Mouse (Mus musculus) heart, adult 8-10 months (tissue): ENCODE measurements around the gene Cerk. TPM values are rescaled to one million over a fixed set of nuclear protein-coding genes. Genes with fewer than 3 reads are reported as not detected.
"Not testable (repeated sequence)": the region's sequence is repeated elsewhere in the genome, so short reads cannot be mapped to it uniquely, and the experiment has no call there.

Experiments used
- DNase-seq: peaks from one replicate; pipeline ENCODE4 v3.0.0; 2022; ENCODE audit warnings: low spot score
- total RNA-seq, 4 experiments: library from RNA; stranded (reverse); gene quantifications; 2 replicates each; pipeline ENCODE4 v1.2.4; 2022

The Cerk gene
- total RNA-seq, 4 experiments from 2014 or later: 25.5 to 32.9 (median 29.4) TPM

DNA sequence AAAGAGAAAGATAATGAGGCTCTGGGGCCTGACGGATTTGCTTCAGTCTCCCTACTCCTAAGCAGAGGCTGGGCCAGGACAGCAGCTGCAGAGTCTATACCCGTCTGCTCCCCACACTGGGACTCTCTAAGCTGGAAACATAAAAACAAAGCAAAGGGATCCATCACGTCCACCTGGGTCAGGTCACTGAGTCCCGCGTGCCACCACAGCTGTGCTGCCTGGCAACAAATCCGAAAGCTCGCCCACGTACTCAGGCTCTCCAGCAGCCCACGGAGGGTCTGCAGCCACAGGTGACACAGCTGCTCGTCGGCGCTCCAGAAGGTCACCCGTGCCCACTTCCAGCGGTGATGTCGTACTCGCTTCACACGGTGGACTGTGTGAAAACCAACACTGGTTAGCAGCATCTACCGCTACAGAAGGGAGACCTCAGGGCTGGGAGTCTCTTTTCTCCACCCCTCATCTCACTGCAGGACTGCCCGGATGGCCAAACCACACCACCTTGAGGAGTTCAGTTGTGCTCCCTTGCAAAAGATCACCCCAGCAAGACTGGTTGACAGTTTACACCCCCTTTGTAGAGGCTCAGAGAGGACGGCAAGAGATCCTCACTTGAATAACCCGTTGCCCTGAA, 21.1 kb downstream of the Cerk start:
- no peak for DNase-seq

DNA sequence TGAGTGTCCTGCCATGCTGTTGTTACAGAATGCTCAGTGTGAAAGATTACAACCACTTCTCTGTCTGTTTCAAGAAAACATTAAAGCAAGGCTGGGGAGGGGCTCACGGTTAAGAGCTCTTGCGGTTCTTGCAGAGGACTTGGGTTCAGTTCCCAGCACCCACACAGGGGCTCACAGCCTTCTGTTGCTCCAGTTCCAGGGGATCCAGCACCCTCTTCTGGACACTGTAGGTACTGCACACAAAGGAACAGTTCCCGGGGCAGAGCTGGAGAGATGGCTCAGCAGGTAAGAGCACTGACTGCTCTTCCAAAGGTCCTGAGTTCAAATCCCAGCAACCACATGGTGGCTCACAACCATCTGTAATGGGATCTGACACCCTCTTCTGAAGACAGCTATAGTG, 24.1 kb downstream of the Cerk start:
- not testable (repeated sequence) for DNase-seq

DNA sequence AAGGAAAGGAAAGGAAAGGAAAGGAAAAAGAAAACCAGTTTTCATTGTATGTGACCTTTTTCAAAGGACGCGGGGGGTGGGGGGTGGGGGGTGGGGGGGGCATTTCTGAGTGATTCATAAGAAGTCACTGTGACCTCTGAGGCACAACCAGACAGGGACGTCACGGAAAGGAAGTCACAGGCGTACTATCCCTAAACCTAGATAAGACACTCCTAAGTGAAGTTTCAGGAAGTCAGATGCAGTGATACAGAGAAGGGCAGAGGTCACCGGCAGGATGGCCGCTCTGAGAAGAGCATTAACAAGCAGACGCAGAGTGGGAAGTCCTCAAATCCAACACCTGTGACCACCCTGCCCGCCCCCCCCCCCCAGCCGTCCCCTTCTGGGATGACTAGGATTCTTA, 25.0 kb downstream of the Cerk start:
- no peak for DNase-seq

DNA sequence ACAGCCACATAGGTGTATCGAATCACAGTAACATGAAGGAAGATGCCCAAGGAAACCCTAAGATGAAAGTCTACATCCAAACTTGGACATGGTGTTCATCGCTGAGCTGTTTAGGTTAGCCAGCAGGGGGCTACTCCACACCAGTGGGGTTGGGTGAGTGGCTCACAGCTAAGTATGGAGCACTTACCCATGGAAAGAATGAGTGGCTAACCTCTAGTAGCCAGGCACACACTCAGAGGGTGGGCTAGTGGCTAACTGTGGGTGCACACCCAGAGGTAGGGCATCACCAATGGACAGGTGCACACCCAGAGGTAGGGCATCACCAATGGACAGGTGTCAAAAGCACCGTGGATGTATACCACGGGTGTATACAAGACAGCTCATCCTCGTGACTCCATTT, 26.2 kb downstream of the Cerk start:
- DNase-seq: no peak

DNA sequence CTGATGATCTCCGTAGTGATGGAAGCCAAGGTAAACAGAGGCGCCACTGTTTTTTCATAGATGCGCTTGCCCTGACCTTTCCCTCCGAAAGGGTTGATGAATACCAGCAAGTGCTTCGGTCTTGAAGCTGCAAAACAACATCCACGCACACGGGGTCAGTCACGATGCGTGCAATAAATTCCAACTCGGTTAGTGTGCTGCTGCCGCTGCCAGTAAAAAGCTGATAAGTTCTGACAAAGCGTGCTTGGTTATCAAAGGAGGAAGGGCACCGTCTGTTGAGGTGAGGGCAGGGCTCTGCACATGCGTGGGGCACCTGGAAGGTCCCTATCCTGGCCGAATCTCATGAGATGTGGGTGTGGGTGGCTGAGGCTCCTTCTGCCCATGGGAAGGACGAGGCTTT, 26.8 kb downstream of the Cerk start:
- no peak for DNase-seq

DNA sequence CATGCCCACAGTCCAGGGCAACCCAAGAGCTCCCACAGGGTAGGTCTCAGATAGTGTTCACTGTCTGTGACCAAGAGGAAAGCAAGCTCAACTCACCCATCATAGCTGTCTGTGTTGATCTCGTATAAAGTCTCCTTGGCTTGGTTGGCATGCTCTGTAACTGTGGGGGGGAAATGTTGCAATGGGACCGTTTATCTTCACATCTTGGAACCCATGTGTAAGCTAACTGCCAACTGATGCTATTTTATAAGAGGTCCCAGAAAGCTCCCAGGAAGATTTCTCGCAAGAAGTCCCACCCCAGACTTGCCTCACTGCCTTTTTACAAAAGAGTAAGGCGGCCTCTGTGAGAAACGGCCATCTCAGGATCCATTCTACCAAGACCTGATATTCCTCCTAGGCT, 29.4 kb downstream of the Cerk start:
- no peak for DNase-seq

DNA sequence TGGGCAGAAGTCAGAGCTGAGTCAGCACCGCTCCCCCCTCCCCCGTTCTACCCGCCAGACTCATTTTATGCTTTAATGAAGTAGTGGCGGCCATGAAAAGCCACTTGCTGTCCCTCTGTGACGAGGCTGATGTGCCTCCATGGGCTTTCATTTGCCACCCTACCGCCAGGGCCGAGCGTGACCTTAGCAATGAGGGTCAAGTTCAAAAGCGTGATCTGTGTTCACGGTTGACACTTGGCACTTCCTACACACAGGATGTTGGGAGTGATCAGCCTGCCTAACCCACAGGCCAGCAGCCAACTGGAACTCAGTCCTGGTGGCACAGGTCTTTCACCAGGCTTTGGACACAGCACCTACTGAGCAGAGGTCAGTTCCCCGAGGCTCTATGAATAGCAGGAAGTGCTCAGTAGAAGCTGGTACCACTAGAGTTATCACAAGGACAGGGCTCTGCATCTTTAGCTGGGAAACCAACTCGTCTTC, 32.4 kb downstream of the Cerk start:
- DNase-seq: no peak

DNA sequence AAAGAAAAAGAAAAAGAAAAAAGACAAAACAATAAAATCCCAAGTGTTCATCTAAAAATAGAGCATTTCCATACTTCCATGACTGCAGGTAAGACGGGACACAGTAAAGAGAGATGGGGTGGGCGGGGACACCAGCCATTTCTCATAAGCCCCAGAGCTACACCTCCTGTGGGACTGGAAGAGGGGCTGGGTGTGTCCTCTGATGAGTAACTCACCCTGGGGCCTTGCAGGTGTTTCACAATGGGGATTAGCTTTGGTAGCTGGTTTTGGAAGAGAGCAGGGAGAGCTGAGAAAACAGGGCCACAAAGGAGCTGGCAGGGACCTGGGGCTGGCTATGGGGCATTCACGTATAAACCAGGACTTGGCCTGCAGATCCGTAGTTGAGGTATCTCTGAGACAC, 35.3 kb downstream of the Cerk start:
- no peak for DNase-seq

DNA sequence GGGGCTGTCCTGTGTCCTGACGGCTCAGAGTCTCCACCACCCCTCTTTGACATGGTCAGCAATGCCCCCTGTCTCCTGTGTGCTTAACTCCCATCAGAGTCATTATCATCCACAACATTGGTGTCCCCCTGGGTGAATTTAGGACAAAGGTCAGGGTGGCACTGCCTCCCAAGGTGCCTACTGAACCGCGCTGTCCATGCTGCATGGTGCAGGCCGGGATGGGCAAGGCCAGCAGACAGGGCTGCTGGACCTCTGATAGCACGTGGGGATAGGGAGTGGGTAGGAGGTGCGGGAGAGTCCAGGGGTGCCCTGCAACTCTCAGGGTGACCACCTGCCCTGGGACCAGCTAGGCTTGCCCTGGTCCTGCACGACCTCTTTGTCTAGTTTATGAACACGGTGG, 39.0 kb downstream of the Cerk start:
- no peak for DNase-seq

DNA sequence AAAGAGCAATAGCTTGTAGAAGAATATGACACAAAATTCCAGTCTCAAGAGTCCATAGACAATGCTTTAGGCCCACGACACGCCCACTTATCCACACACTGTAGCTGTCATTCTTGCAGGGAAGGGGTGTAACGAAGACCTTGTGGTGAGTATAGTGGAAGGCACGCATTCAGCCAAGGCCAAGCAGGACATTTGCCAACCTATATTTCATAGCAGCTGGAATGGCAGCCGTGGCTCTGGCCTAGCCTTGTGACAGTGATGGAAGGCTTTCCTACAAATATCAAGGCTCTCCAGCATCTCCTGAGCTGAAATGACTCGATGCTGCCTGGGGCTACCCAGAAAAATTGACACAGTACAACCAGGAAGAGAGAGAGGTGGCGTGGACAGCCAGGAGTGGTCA, 40.9 kb downstream of the Cerk start:
- no peak for DNase-seq

DNA sequence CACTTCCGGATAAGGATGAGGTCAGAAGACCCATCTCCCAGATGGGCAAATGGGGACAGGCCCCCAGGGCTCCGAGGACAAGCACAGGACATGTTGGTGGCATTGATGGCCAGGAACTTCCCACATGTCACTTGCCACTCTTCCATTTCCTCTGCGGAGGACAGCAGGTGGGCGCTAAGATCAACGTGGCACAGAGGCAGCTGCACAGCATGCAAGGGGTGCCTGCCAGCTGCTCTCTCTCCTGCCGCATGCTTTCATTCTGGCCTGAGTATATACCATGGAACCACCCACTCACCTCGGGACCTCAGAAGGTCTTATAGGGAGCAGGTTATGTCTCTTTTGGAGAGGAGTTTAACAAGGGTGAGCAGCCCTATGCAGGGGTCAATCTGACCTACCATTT, 41.4 kb downstream of the Cerk start:
- DNase-seq: no peak

DNA sequence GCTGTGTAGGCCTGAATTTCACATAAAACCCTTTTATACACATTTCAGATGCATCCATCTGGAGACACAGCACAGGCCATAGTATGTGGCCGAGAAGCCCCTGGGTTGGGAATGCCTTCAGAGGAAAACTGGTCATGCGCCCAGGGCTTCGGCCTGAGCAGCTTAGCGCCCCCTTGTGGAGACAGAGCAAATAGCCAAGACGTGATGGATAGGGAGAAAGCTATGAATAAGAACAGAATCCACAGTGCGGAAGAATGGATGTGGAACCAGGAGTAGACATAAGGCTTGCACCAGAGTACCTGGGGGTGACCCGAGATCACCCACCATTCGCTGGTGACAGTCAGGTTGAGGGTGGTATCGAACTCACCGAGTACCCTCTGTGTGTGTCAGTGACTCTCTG, 45.6 kb downstream of the Cerk start:
- DNase-seq: peak; percentile 47

DNA sequence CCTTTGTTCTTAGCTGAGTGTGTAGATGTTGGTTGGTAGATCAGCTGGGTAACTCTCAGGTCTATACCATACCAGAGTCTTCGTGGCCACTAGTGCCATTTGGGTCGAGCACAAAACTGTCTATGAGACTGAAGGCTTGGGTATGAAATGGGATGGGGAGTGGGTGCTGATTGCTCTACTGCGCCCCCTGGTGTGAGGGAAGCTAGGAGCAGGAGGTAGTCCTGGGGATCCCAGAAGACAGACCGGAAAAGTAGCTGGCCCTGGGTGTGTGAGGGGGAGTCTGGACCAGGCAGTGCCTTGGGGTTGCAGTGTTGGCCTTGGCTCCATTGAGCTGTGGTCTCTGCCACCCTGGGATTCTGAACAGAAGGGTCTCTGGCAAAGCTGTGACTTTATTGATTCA, 48.3 kb downstream of the Cerk start:
- DNase-seq: no peak

DNA sequence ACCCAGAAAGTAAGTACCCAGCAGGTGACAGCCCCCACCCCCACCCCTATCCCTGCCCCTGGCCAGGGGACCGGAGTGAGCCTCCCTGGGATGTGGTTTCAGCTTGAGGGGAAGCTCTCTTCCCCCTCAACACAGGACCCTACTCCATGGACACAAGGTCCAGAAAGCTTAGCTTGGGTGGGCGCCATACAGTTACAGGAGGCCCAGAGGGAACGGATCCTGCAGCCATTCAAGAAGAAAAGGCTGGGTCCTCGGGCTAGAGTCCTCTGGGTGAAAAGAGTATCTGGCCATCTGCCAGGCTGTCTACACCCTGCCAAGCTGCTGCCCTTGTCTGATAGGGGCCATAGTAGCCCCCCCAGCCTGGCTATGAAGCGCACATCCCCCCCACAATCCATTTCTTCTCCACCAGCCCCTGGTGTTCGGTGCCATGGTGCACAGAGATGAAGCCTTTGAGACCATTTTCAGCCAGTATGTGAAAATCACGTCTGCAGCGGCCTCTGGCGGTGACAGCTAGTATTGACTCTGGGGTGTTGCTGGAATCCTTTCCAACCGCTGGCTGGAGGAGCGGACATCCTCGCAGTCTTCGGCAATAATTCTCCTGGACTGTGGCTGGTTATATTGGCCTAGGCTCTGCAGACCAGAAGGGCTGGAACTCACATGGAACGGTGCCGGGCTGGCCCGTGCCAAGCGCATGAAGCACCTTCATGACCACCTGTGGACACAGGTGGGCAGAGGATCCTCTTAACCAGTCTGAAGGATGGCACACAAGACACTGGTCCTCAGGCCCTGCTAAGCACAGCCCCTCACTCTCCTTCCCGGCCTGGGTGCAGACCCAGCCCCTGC, 50.8 kb downstream of the Cerk start:
- DNase-seq: peak; percentile 91

DNA sequence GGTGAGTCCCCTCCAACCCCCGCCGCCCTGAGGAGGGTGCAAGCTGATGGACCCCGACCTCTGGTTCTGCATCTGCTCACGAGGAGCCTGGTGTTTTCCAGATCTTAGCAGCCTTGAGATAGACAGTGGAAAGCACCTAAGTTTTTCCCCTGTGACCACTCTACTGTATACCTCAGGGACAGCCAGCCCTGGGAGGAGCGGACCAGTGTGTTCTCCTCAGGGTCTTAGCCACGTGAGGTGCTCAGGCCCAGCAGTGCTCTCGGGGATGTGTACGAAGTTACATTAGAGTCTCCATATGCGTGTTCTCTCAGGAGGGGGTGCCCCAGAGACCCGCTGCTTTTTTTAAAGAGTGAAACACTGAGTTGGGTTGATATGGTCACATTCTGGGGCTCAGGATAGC, 55.3 kb downstream of the Cerk start:
- DNase-seq: no peak

DNA sequence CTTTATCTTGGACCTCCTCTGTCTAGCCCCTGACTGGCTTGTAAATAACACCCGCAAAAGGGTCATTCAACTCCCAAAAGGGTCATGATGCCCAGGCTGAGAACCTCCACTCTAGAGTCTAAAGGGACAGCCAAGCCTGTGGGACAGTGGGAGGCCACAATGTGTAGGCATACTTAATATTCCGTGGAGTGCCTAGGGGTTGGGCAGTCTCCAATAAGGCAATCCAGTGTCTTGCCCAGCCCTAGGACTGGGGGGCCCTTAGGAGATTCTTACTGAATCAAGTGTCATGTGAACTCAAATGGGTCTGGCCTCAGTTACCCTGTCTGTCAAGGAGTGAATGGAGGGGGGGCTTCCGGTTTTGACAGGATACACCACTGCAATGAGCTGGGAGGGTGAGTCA, 56.9 kb downstream of the Cerk start:
- DNase-seq: no peak

DNA sequence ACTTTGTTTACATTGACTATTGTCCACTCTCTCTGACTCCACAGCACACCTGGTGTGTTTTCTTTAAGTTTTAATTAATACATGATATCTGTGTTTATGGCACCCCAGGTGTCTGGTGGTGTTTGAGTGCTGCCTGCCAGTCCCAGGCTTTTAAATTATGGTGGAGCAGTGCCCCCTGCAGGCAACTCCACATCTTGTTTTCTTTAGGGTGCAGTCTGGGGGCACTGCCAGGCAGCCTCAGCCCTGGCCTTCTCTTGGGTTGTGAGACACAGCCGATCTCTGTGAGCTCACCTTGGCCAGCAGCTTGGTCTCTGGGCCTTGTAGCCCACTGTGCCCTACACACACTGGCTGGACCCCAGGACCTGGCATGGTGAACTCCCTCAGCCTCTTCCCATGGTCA, 61.6 kb downstream of the Cerk start:
- DNase-seq: peak; percentile 71

DNA sequence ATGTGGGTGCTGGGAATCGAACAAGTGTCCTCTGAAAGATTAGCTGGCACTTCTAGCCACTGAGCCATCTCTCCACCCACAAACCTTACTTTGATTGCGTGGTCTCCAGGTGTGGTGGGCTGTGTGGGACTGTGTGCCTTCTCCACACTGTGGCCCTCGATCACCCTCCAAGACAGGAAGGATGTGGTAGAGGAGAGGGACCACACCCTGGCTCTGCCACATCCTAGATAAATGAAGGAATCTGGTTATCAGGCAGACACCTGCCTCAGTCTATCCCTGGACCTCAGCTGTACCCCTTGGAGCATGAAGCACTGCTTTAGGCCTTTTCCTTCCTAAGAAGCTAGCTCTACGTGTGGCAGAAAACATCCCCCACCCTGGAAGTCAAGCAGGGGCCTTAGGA, 62.5 kb downstream of the Cerk start:
- DNase-seq: no peak

DNA sequence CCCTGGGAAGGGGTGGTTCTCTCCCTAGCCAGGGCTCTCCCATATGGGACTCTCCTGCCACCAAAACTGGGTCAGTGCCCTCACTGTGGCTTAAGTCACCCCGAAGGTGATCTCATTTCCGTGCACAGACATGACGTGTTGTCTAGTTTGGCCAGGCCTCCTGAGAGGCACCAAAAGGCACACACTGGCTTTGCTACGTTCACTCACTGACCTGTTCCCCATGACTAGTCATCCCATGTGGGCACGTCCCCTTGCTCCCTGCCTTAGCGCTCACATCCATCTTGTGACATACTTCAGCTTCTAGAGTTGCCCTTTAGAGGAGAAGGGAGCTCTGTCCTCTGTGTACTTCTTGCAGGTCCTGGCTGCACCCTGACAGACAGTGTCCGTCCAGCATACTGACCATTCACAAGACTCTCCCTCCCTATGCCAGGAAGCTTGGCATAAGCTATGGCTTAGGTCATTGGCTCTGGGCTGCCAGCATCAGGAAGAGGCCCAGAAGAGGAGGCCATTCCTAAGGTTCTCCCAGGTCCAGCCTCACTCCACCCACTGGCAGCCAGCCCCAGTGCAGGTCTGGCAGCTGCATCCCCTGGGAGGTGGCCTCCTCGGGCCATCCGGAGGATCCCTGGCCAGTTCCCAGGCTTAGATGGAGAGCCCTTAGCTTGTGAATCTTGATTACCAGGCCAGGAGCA, 63.5 kb downstream of the Cerk start:
- DNase-seq: peak; percentile 67

DNA sequence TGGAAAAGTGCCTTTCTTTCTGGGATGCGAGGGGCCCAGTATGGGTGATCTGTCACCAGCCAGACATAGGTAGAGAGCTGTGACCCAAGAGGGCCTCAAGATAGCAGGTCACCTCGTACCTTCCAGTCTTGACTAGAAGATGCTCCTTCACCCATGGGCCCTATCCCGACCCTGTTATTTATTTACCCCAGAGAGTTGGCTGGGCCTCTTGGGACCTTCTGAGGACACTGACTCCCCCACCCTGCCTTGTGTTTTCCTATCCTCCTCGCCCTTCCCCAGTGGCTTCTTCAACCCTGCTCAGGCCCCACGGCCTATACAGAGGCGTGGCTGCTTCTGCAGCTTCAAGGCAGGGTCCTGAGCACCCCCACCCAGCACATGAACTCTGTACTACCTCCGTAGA, 66.8 kb downstream of the Cerk start:
- DNase-seq: no peak

DNA sequence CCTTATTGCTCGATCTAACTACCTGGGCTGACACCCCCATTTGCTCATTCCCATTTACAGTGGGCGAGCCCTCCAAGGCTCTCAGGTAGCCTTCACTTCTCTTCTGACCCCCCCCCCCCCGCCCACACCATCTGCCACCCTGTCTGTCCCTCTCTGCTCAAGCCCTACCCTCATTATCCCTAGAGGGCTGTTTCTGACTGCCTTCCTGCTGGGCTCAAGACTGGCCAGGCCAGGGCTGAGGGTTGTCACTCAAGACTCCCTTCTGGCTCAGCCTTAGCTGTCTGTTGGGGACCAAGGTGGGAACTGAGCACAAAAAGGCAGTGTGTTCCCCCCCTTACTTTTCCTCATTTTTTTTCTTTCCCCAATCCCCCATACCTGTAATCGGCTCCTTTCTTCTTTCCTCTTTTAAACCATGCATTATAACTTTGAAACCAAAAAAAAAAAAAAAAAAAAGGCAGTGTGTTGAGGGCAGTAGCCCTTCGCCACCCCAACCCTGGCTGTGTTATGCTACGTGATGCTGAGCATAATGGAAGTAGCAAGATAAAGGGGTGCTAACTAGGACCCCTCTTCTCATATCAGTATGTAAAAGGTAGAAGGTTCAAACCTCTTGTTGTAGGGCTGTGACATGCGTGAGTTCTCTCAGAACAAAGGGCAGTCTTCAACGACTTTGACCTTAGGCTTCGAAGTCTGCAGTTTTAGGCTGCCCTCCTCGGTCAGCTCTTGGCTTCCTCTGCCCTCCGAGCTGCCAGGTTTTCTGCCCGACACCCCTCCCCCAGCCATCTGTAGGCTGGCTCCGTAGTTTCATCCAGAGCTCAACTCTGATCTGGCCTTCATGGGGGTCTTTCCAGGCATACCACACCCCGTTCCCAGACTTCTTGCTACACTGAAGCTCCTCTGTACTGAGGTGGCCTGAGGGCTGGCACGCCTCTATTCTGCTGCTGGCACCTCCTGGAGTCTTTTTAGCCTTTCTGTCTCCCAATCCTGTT, 68.5 kb downstream of the Cerk start:
- DNase-seq: no peak

DNA sequence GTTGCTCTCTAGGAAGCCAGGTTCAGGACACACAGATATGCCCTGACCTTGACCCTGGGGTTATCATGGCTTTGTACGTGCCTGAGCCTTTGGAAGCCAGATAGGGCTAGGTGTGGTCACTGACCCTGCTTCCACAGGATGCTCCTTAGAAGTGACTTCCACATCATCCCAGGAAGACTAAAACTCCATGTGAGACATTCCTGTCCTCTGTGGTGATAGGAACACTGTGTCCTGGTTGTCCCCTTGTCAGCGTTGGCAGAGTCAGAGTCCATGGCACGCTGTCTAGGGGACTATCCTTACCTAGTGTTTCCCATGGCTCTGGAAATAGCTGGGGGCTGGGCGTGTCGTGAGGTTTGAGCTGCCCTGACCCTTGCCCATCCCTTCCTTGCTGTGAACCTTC, 69.5 kb downstream of the Cerk start:
- peak; percentile 48 for DNase-seq
